Mouse (Mus musculus) retina, postnatal 7 days (tissue): ENCODE data around the gene Col13a1.

Source experiments
- DNase-seq: peaks from one replicate; pipeline ENCODE4 v3.0.0-alpha.2; 2012; ENCODE audit warnings: low read depth, low spot score

The Col13a1 gene

GRCm38 (mm10) chr10:61905308-61905707 is 73.6 kb downstream of the Col13a1 start:
- no peak for DNase-seq

- DNase-seq = no peak
Observed at GRCm38 (mm10) chr10:61898116-61898515, 80.8 kb downstream of the Col13a1 start.

GRCm38 (mm10) chr10:61894564-61894963 is 84.3 kb downstream of the Col13a1 start:
- no peak for DNase-seq

DNA sequence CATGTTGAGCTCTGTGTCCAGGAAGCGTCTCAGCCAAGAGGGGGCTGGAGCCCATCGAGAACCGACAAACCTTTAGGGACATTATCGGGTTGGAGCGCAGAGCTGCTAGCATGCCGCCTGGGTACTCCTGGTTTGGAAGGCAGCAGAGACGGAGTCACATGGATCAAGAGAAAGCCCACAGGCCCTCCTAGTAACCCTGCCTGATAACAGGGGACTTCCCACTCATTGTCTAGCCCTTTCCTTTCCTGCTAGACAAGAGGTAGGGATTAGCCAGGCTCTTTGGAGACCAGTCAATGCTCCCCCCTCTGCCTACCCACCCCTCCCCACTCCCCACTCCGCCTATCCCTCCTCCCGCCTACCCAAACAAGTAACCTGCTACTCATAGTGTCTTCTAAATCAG is 87.8 kb downstream of the Col13a1 start:
- DNase-seq = no peak

- no peak for DNase-seq
Observed at GRCm38 (mm10) chr10:61890294-61890693, 88.6 kb downstream of the Col13a1 start.

DNA sequence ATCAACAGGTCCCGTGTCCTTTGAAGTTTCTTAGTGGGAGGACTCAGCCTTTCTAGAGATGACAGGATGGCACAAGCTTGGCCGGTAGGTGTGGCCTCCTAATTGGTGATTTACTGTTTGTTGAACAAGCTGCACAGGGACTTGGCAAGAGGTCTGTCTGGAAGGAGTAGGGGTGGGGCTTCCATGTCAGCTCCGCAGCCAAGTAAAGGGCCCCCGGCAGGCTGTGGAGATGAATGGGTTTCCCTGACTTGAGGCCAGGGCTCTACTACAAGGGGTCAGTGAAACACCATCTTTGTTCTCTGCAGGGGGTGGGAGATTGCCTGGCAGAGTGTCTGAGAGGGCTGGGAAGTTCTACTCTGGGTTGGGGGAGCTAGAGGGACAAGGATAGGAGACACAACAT is 99.5 kb downstream of the Col13a1 start:
- no peak for DNase-seq

DNA sequence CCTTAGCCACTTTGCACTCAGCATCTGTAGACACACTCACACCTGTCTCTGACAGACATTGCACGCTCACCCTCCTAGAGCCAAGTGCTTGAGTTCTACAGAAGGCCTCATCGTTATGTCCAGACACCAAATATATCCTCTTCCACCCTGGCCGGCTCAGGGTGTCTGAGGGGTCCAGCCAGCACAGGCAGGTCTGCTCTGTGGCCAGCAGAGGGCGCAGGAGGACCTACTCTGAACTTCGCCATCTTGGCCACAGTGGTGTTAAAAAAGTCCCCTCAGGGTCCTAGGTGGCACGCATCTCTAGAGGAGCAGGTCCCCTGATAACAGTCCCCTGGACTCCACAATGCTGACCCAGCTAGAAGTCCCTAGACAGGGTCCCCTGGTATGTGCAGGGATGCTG is 101.1 kb downstream of the Col13a1 start:
- DNase-seq = peak; percentile 74

GRCm38 (mm10) chr10:61869796-61870195 is 109.1 kb downstream of the Col13a1 start:
- no peak for DNase-seq

- DNase-seq = no peak
Observed at GRCm38 (mm10) chr10:61866045-61866580, 112.8 kb downstream of the Col13a1 start.

- no peak for DNase-seq
Observed at GRCm38 (mm10) chr10:61859451-61859850, 119.5 kb downstream of the Col13a1 start.

- DNase-seq = no peak
Observed at GRCm38 (mm10) chr10:61855139-61855675, 123.7 kb downstream of the Col13a1 start.

DNA sequence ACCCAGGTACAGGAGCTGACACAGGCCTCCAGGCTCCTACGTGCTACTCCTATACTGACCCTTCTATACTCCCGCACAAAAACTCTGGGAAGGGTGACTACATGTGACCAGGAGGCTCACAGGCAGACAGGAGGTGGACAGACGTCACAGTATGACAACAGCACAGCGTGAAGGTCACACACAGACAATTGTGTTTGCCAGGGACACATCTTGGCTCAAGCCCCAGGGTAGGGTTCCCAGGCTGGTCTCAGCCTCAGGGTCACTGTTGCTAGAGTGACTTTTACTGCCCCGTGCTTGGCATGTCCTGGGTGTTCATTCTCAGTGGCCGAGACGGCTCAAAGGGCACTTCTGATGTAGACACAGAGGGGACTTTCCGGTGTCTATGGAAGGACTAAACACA is 126.1 kb downstream of the Col13a1 start:
- DNase-seq = no peak

DNA sequence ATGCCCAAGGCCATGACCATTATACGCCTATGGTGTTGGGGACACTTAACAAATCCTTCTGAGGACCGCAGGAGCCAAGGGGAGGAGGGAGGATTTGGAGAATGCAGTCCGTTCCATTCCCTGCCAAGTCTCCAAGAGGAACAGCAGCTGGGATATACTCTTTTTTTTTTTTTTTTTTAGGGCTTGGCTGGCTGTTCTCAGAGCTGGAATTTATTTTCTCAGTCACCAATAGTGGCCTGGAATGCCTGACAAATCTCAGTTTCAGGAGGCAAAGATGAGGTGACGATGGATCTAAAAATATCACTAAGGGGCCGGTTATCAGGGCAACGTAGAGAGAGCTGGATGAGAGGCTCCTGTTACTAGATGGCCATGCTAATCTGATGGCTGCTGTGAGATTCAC is 130.4 kb downstream of the Col13a1 start:
- DNase-seq = no peak

- DNase-seq = no peak
Observed at GRCm38 (mm10) chr10:61845476-61845875, 133.4 kb downstream of the Col13a1 start.

DNA sequence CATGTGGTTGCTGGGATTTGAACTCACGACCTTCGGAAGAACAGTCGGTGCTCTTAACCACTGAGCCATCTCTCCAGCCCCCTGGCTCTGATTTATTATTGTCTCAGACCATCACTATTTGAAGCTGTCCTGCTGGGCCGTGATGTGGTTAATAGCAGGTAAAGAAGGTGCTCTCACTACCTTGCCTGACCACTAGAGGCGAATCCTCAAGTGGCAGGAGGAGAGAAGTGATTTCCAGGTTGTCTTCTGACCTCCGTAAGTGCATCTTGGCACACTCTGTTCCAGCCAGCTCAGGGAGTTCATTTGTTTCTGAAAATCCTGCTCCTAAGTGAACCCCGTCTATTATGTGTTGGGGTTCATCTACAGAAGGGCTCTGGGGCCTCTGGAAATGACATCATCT is 134.4 kb downstream of the Col13a1 start:
- no peak for DNase-seq

DNA sequence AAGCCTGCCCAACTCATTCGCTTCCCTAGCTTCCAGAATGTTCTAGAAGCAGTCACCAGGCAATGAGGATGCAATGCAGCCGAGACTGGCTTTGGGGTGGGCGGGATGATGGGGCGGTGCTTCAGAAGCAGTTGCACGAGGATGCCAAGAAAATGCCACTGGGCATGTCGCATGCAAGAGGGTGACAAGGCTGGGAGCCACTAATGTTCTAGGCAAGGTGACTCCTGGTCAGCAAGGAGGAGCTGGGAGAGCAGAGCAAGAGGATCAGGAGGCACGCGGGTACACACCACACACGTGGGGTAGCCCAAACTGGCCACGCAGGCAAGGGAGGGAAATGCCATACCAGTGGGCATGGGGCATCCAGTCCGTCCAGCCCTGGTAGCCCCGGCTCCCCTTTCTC is 136.6 kb downstream of the Col13a1 start:
- DNase-seq = no peak

- no peak for DNase-seq
Observed at GRCm38 (mm10) chr10:61839326-61839725, 139.6 kb downstream of the Col13a1 start.

GRCm38 (mm10) chr10:61838769-61839168 is 140.1 kb downstream of the Col13a1 start:
- peak; percentile 53 for DNase-seq

GRCm38 (mm10) chr10:61837286-61837685 is 141.6 kb downstream of the Col13a1 start:
- DNase-seq = no peak

DNA sequence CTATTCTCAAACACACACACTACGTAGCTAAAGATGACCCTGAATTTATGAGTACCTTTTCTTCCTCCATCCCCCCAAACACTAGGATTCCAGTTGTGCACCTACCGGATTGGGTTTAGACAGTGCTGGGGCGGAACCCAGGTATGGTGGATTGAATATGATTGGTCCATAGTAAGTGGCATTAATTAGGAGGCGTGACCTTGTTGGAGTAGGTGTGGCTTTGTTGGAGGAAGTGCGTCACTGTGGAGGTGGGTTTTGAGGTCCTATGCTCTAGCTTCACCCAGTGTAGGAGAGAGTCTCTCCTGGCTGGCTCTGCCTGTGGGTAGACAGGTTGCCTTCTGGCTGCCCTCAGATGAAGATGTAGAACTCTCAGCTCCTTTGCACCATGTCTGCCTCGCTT is 144.6 kb downstream of the Col13a1 start:
- no peak for DNase-seq

DNA sequence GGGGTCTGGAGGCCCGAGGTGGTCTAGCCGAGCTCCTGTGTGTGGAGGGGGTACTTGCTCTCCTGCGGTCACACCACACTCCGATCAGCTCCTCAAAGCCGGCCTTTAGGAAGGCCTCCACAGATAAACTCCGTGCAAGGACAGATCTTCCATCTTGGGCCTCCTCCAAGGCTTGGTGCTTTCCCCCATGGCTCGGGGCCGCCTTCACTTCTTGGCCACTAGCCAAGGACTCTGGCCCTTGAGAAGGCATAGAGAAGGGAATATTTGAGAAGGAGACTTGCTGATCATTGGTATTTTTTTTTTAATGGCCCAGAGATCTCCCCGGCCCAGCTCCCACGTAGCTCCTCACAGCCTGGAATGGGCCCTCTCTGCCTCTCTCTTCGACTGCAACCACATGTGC is 146.2 kb downstream of the Col13a1 start:
- DNase-seq = no peak

DNA sequence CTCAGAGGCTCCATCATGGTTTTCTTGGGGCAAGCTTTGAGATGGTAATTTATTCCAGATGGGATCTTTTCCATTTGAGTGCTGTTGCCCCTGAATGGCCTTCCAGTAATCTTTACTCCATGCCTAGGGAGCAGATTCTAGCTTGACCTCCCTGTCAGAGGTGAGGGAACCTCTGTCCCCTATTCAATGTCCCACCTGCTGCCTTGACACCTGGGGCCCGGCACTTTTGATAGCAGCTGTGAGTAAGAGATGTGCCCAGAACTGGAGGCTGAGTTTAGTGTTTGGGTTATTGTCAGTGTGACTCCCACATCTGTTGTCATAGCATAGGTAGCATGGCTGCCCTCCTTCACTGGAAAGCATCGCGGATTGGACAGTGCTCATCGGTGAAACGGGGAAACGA is 147.2 kb downstream of the Col13a1 start:
- DNase-seq = no peak

DNA sequence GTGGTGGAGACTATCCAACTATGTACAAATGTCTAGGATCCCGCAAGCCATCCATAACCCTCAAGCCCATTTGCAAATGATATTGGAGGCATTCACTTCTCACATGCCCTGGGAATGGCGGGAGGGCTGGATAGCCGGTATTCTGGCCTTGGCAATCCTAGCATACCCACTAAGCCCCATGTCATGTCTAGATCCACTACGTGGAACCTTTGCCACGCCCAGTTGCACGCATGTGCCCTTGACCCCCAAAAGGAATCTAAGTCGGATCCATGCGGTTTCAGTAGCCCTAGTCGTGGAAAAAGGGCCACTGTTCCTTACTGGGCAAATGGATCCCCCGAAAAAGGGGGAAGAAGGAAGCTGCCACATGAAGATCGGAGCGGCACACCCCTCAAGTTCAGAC is 147.7 kb downstream of the Col13a1 start:
- no peak for DNase-seq

DNA sequence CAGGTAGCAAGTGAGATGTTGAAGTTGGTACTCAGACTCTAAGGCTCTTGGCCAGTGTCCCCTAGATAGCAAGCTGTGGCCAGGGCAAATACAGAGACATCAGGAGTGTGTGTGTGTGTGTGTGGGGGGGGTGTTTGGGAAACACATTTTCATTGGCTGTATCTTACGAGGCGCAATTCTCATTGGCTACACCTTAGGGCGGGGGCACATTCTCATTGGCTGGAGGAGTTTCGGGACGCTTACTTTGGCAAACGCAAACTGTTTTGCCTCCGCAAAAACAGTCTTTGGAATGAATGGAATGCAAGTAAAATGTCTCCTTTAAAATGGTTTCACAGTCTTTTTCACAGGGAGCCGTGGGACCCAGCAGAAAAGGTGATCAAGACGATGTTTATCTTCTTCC is 148.1 kb downstream of the Col13a1 start:
- DNase-seq = no peak
